Mouse (Mus musculus) bone marrow macrophage, adult 2 months (primary cell): ENCODE measurements around the gene Taar8c. TPM values are rescaled to one million over a fixed set of nuclear protein-coding genes. Genes with fewer than 3 reads are reported as not detected.
A peak's percentile ranks its signal among the peaks of the same experiment; 100 is the strongest.
"Not testable (repeated sequence)": the region's sequence is repeated elsewhere in the genome, so short reads cannot be mapped to it uniquely, and the experiment has no call there.

Experiments used
- H3K27ac ChIP-seq: 2 replicates; pipeline ENCODE4 v1.5.1; 2012; ENCODE audit warnings: low read depth, low read length; ENCODE audit not compliant: insufficient read depth
- H3K4me1 ChIP-seq: 2 replicates; pipeline ENCODE4 v1.6.1; 2012; ENCODE audit warnings: low read length; ENCODE audit not compliant: control insufficient read depth, insufficient read depth
- H3K4me3 ChIP-seq: 2 replicates; pipeline ENCODE4 v1.5.1; 2012; ENCODE audit warnings: mild to moderate bottlenecking, low read length, moderate library complexity; ENCODE audit not compliant: insufficient read depth
- CTCF ChIP-seq: IDR thresholded peaks from 2 replicates; pipeline ENCODE4 v1.5.1; 2012; ENCODE audit warnings: low read depth, mild to moderate bottlenecking, low read length, moderate library complexity
- POLR2A ChIP-seq: IDR thresholded peaks from 2 replicates; pipeline ENCODE4 v1.6.1; 2012; ENCODE audit warnings: mild to moderate bottlenecking, low read depth, low read length, borderline replicate concordance
- polyA plus RNA-seq: library from polyadenylated mRNA; stranded (reverse); fragments of >200 nt; gene quantifications from 2 replicates; pipeline ENCODE4 v1.2.4, GENCODE M21; 2012; ENCODE audit not compliant: missing spikeins, insufficient read depth, insufficient read length

The Taar8c gene
- not detected in 2 replicates for polyA plus RNA-seq

DNA sequence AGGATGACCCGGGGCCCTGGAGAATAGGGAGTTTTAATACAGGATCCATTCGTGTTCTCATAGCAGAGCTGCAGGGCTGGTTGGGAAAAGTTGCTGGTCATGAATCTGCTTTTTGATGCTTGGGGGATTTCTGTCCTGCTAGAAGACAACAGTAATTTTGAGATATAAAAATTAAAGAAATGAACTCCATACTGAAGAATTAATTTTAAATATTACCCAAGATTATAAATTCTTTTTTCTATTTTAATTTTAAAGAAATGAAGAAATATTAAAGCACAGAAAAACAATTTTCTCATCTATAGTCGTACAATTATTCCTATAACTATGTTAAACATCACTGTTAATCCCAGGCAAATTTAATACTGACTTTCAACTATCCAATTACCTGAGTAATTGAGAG, at the start of gene Taar8c:
Taar8c (minus strand) TSS at position 101 of the 400 bp plus-strand sequence.
- H3K4me1 ChIP-seq, H3K4me3 ChIP-seq, H3K27ac ChIP-seq: not testable (repeated sequence)

DNA sequence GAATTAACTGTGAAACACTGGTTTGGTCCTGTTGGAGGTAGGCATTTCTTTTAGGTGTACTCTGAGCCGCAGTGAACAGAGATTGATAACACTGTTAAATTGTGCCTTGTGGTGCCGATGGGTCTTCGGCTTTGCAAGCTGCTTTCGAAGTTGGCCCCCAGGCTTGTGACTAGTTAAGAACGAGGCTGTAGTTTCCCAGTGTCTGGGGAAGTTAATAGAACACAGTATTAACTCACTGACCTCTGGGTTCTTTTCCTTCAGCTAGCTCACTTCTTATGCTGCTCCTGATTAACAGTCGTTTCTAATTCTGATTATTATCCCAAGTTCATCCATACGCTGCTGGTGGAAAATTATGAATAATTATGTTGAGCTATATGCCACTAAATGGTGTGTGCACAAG, 48.4 kb upstream of the Taar8c start:
- TF ChIP-seq POLR2A (no peak), CTCF (no peak)
- H3K4me3 ChIP-seq, result peak overlapping the region; percentile 89
- peaks cover 25% of the 10 kb centered on the region for H3K4me1 ChIP-seq
- H3K27ac ChIP-seq, result peak overlapping the region; percentile 83

- peaks cover 25% of the 10 kb centered on the region for H3K4me1 ChIP-seq
- no peak for TF ChIP-seq CTCF
- no peak for TF ChIP-seq POLR2A
These were observed 47.5 kb upstream of the Taar8c start, which contains the start of gene Stx7 for GRCm38 (mm10) chr10:24149135-24149781. TSS of gene Stx7 (plus strand) at chr10:24149302.

DNA sequence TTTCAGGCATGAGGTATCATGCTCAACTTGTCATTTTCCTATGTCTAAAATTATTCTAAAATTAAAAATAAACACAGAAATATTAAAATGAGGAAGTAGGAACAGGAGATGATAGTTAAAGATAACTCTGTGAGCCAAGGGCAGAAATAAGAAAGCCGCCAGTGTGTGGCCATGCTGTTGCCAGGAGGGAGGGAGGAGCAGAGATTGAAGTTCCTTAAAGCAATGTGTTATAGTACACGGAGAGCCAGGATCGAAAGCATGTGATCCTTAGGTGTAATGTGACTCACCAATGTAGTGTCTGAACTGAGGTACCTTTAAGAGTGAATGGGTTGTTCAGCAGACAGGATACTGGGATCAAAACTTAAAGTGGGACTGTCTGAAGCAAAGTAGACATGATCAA, 41.0 kb upstream of the Taar8c start:
- Histone ChIP-seq H3K4me3 (no peak overlapping the region), H3K27ac (peak overlapping the region; percentile 36), H3K4me1 (peaks cover 9% of the 10 kb centered on the region)
- no peak for TF ChIP-seq CTCF

More at GRCm38 (mm10) chr10:24149135-24149781, 47.5 kb upstream of the Taar8c start, which contains the start of gene Stx7:
- Histone ChIP-seq H3K4me3 (peak within 1 kb of the TSS; percentile 89), H3K27ac (peak within 1 kb of the TSS; percentile 87)

DNA sequence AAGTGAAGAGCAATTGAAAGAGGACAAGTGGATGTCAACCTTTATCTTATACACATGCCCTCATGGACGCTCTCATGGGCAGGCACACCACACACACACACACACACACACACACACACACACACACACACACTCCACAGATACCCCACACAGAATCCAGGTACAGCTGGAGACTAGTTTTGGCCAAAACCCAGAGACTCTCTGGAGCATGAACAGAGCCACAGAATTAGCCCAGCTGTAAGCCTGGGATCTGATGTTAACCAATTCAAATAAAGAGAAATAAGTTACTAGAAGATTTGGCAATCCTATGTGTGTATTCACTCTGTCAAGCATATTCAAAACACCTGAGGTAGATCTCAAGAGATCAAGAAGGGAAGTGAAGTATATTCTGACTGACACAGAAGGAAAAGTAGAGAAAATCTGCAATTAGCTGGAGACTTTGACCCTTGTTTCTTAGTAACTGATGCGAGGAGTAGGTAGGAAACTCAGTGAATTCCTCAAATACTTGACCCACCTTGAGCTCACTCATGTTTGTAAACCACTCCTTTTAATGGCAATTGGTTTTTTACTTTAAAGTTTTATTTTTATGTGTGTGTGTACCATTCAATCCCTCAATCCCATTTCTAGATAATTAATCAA, 37.0 kb upstream of the Taar8c start:
- TF ChIP-seq POLR2A (no peak), CTCF (no peak)
- Histone ChIP-seq H3K4me1 (peaks cover 7% of the 10 kb centered on the region), H3K27ac (no peak overlapping the region), H3K4me3 (no peak overlapping the region)

DNA sequence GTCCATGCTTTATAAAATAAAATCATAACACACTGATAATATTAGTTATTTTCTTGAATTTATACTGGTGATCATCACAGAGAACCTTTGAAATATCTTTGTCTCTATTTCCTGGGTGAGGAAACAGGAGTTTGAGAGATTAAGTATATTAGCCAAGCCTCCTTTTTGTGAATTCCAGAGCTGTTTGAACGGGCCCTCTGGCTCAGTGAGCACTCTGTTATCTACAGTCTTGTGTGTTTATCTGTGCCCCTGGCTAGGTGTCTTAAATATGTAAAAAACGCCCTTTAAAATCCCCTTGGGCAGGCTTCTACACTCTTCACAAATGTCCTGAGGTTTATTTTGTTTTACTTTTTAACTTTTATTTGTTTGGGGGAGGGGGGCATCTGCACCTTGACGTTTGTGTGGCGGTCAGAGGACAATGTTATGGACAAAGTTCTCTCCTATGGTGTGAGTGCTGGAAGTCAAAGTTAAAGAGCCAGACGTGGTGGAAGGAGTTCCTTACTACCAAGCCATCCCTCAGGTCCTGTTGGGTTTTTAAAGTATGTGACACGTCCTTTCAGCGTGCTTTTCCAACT, 32.4 kb upstream of the Taar8c start:
- H3K4me1 ChIP-seq, result peaks cover 15% of the 10 kb centered on the region
- H3K27ac ChIP-seq, result no peak overlapping the region
- TF ChIP-seq CTCF (no peak), POLR2A (no peak)
- no peak overlapping the region for H3K4me3 ChIP-seq

- Histone ChIP-seq H3K4me3 (no peak overlapping the region), H3K27ac (peak overlapping the region; percentile 80), H3K4me1 (peaks cover 15% of the 10 kb centered on the region)
- TF ChIP-seq CTCF (no peak), POLR2A (no peak)
These were observed 31.4 kb upstream of the Taar8c start for GRCm38 (mm10) chr10:24133132-24133531.

DNA sequence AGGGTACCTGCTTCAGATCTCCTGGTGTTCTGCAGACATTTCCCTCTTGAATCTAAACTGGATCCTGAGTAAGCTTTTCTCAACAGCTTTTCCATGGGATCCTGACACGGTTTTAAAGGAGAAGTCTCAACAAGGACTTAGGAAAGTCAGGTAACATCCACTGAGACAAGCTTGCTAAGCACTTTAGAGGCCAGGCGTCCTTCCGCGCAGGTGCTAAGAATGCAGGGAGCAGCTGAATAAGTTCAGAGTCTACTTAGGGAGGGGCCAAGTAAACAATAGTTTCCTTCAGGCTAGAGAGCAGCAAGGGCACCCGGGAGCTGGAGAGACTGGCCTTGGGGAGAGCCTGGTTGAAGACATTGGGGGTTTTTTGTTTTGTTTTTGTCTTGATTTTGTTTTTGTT, 30.6 kb upstream of the Taar8c start:
- peak overlapping the region; percentile 80 for H3K27ac ChIP-seq
- TF ChIP-seq CTCF (no peak), POLR2A (no peak)
- peaks cover 15% of the 10 kb centered on the region for H3K4me1 ChIP-seq
- no peak overlapping the region for H3K4me3 ChIP-seq

DNA sequence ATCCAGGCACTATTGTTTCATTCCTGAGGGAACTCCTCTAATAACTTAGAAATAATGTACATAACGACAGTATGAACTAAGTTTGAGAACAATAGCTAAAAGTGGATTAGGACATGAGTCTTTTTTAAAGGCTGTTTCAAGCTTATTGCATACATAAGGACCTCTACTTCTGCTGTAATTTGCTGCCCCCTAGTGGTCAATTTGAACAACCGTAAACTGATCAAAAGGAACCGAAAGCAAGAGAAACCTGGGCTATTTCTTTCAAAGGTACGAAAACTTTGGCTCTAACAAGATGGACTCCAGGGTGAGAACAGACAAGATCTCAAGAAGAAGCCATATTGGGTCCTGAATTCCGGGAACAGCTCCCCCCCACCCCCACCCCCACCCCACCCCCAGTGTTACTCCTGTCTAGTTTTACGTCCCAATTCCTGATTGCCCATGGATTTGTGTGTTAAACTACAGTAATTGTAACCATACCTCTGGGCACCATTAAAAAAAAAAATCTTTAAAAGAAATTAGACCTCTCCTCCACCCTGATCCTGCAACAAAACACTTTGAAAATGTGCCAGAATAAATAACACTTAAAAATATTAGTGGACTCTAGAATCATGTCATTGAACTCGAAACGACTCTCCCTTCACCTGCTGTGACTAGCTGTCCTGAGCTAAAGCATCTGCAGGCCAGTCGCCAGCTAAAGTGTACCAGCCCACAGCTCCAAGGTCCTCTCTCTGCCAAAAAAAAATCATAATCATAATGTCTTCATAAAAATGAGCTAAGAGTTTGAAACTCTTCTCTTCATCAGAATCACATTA, 29.9 kb upstream of the Taar8c start:
- Histone ChIP-seq H3K4me1 (peaks cover 15% of the 10 kb centered on the region), H3K4me3 (no peak overlapping the region), H3K27ac (peak overlapping the region; percentile 80)
- no peak for TF ChIP-seq CTCF
- TF ChIP-seq POLR2A, result no peak

GRCm38 (mm10) chr10:24111116-24111778, 9.5 kb upstream of the Taar8c start:
- Histone ChIP-seq H3K4me1 (peaks cover 7% of the 10 kb centered on the region; the same call in 1 of the 2 replicates), H3K27ac (no peak overlapping the region), H3K4me3 (no peak overlapping the region)
- TF ChIP-seq POLR2A (no peak), CTCF (no peak)

DNA sequence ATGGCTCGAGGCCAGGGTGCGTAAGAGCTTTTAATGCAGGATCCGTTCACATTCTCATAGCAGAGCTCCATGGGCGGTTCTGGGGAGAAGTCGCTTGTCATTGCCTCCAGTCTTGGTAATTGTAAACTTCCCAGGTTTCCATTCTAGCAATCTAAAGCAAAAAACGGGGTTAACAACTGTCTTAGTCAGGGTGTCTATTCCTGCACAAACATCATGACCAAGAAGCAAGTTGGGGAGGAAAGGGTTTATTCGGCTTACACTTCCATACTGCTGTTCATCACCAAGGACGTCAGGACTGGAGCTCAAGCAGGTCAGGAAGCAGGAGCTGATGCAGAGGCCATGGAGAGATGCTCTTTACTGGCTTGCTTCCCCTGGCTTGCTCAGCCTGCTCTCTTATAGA, 7.7 kb upstream of the Taar8c start, which contains the start of gene Taar9:
Taar9 (minus strand) TSS at position 101 of the 400 bp plus-strand sequence.
- not testable (repeated sequence) for H3K27ac ChIP-seq, H3K4me3 ChIP-seq, H3K4me1 ChIP-seq
